Mouse (Mus musculus) layer of hippocampus, adult 8-10 months (tissue): Measurements from ENCODE around the gene Fcer2a. TPM values are rescaled to one million over a fixed set of nuclear protein-coding genes. Genes with fewer than 3 reads are reported as not detected.

Experiments
- DNase-seq, 2 experiments: peaks; one replicate each; pipeline ENCODE4 v3.0.0; 2022; ENCODE audit warnings: low spot score in 2 of 2
- total RNA-seq, 4 experiments: library from RNA; stranded (reverse); gene quantifications; 2 replicates each; pipeline ENCODE4 v1.2.4; 2022

Fcer2a gene
- total RNA-seq = not detected

DNA sequence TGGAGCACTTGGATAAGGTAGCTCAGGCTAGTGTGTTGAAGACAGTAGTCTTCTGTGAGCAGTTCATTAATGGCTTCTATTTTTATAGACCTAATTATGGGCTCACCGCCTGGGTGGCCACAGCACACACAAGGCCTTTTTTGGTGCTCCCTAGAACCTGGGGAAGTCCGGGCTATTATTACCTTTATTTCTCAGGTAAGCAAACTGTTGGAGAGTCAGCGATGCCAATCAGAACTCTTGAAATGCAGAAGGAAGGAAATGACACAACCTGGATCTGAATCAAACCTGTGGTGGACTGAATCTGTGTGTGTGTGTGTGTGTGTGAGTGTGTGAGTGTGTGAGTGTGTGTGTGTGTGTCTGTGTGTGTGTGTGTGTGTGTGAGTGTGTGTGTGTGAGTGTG is at the start of gene Fcer2a:
Fcer2a (minus strand) TSS at position 55 of the 400 bp plus-strand sequence.
- DNase-seq = no peak

DNA sequence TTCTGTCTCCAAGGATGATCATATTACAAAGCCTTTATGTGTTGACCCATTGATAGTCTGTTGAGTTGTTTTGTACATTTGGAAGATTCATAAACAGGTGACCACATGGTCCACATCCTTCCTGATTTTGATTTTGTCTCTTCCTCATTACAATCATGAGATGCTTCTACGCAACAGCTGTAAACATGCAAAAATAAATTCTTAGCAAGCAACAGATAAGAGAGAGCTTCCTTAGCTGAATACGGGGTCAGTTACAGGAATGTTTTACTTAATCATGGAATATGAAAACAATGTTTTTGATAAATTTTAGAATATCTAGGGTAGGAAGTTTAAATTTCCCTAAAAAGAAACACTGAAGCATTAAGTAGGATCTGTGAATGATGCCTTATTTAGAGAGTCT is 43.0 kb upstream of the Fcer2a start:
- no peak for DNase-seq

DNA sequence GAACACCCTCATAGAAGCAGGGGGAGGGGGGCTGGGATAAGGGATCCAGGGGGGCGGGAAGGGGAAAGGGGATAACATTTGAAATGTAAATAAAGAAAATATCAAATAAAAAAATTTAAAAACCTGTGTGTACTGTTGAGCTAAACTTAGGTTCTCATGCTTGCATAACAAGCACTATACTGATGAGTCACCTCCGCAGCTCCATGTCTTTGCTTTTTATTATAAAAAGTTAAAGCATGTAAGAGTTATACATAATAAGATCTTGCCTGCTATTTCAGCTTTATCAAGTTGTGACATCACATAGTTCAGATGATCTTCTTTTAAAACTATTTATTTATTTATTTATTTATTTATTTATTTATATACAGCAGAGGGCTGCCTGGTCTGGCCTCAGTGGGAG is 41.6 kb upstream of the Fcer2a start:
- no peak for DNase-seq

DNA sequence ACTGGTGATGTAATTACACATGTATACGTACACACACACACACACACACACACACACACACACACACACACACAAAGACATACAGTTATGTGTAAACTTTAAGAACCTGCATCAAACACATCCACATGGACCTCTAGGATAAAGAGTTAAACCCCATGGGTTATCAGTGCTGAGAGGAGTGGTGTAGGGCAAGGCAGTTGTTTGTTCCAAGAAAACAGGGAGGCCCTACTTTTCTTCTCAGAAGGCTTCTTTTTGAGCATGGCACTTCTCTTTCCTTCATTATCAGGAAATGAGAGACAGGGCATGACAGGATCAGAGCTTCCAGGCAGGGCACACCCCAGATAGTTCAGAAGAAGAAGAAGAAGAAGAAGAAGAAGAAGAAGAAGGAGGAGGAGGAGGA is 40.1 kb upstream of the Fcer2a start:
- DNase-seq = no peak

DNA sequence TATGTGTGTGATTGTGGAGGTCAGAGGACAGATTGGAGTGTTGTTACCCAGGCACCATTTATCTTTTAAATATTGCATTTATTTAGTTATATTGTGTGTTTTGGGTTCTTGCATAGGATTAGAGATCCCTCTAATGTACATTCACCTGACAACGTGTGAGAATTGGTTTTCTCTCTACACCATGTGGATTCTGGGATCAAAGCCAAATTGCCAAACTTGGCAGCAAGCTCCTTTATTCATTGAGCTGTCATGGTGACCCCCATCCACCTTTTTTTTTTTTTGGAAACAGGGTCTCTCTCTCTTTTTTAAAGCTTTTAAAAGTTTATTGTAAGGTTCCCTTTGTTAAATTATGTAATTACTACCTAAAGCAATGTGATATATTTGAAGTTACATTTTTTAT is 27.1 kb upstream of the Fcer2a start:
- no peak for DNase-seq

DNA sequence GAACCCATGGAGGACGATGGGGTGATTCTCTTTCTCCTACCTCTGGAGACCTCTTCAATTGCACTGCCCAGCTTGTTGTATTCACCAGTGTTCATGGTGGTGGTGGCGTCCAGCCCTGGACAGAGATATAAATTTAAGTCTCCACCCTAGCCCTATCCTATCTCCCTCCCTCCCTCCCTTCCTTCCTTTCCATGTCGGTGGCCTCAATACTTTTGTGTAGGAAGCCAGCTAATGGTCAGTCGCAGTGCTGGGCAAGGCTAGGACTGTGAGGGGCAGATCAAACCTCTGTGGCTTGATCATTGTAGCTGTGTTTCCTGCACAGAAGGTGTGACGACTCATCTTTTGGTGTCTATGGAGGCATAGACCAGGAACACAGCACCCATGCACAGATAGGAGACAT is 26.6 kb upstream of the Fcer2a start, which contains the start of gene Clec4g:
Clec4g (minus strand) TSS at position 101 of the 400 bp plus-strand sequence.
- DNase-seq = no peak

DNA sequence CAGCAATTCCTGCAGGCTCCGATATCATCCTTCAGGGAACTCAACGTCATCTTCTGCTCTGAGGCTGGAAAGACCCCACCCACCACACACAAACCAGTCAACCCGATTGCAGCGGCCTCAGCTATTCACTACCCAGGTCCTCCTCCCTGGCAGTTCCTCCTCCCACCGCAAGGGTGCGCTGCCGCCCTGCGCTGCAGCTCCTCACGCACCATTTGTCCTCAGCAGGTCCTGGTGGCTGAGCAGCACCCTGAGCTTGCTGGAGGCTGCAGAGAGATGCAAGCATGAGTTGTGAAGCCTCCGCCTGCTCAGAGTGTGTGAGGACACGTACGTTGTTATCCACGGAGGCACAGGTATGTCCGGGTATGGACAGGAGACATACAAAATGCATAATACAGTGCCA is 24.6 kb upstream of the Fcer2a start:
- DNase-seq = peak; percentile 12 to 55

DNA sequence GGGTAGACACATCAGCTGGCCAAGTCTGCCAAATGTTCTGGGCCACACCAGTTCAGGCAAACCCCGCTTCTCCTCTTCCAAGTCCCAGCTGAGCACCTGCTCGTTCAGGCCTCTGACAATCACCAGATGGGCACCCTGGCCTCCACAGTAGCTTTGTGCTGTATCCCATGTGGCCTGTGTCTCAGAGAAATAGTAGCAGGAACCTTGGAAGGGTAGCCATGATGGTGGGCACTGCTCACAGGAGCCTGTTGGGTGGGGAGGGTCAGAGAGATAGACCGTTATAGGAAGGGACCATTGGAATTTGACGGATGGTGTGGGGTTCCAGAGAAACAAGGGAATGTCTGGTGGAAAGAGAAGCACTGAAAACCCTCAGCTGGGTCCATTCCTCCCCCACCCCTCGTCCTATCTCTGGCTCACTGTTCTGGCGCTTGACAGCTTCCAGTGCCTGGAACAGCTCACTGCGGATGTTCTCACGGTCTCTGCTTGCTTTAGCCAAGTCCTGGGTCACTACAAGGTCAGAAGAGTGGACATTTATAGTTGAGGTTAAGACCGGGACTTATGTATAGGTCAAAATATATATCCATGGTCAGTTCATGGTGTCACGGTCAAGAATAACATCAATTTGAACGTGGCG is 23.5 kb upstream of the Fcer2a start:
- DNase-seq = no peak

DNA sequence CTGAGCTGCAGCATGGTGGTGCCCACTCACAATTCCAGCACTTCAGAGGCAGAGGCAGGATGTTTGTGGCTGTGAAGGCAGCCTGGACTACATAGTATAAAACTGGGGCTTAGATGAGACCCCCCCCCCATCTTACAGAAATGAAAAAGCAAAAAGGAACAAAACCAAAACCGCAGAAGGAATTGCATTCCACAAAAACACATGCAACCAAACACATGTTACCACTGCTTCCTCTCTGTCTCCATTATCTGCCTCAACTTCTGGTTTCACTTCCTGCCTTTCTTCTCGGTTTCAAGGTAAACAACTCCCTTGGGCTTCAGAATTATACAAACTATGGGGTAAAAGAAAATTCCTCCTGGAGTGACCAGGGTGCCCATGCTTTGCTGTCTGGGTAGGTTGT is 17.7 kb upstream of the Fcer2a start:
- no peak for DNase-seq

DNA sequence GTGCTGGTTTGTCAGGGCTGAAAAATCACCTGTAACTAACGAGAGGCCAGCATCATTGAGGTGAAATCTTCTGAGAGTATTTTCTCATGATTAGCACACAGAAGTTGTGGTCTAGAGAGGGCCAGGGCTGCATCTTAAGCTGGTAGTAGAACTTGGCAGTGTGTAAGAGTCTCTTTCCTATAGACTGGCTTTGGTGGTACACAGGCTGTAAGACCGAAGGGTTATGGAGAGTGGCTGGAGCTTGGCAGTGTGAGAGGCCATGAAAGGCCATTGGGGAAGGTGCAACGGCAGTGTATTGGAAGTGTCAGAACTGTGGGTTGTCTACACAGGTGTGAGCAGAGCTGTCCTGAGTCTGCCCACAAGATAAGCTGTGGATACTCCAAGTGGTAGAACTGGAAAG is 16.3 kb upstream of the Fcer2a start:
- no peak for DNase-seq

DNA sequence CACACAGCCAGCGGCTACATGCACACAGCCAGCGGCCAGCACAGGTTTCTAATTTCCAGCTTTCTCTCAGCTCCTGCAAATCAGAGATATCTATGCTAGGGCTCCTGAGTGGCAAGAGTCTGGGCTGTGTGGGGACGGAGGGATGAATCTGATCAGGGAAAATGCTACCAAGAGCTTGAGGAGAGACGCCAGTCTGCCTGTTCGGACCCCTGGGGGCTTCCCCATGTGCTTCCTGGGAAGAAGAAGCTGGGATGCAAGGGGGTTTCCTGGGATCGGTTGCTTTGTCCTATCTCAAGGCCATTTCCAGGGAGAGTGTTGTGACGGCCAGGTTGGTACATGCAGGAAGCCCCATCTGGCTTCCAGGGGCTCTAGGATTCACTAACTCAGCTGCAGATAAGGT is 13.6 kb upstream of the Fcer2a start:
- no peak for DNase-seq

DNA sequence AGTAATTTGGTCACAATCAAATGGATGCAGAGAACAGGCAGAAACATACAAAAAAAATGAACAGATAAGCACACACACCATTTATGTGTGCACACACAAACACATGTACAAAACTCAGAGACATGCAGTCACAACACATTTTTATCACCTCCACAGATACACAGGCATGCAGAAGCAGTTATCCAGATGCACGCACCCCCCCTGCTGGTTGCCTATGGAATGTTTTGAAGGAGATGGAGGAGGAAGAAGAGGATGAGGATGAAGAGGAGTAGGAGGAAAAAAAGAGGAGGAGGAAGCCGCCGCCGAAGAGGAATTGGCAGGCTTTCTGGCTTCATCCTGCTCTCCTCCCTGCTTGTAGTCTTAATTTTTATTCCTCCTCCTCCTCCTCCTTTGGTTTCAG is 11.7 kb upstream of the Fcer2a start:
- no peak for DNase-seq

DNA sequence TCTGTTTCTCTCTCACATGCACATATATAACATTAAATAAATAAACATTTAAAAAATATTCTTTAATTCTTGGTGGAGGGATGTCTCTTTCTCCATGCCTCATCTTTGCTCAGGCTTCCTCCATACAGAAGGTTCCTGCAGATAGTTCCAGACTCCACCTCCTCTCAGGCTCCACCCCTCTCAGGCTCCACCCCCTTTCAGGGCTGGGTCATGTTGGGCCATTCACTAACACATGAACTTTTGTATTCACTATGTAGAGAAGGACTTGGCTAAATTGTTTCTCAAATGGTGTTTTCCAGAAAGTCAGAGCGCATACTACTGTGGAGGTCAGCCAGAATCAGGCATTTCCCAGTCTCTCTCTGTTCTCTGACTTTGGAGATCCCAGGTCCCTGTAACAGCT is 7.5 kb upstream of the Fcer2a start:
- no peak for DNase-seq

DNA sequence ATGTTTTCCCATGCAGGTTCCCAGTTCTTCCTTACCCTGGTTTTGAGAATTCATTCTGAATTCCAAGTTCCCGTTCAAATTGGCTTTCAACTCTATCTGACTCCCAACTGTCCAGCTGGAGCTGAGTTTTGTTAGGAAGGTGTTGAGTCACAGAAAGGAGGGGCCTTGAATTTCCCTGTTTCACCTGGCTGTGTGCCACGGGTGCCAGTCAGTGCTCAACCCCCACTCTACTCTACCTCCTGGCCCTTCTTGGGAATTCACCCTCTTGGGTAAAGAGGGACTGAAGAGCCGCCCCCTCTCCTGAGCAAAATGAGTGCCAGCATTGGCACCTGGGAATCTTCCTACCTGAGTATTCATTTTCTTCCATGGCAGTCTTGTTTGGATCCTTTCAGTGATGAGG is 3.2 kb downstream of the Fcer2a start:
- no peak for DNase-seq

DNA sequence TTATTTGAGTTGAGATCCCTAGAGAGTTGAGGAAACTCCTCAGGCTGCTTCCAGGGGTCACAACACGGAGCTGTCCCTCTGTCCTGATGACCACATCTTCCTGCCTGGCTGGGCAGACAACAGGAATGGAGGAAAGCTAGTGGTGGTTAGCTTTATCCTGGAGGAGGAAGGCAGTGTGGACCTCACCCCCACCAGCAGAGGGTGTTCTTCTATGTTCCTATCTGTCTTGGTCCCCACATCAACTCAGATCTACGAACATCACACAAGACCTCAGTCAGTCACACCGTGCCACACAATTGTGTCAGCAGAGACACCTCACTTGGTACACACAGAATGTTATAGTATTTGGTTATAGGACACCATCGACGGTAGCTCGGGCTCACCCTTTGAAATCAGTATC is 6.4 kb downstream of the Fcer2a start:
- DNase-seq = no peak

DNA sequence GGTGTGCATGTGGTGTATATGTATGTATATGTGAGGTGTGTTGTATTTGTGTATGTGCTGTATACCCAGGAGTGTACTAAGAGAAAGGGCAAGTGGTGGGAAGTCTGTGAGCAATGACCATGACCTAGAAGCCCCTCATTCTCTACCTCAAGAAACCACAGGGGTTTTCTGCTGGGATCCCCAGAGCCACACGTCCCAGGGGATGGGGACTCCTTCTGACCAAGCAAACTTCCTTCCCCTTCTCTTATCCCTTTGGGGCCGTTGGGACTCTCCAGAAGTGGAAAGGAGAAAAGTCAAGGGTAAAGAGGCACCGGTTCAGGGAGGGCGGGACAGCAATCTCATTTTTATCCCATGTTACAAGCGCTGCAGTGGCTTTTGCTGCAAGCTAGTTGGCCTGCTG is 8.6 kb downstream of the Fcer2a start:
- no peak for DNase-seq

DNA sequence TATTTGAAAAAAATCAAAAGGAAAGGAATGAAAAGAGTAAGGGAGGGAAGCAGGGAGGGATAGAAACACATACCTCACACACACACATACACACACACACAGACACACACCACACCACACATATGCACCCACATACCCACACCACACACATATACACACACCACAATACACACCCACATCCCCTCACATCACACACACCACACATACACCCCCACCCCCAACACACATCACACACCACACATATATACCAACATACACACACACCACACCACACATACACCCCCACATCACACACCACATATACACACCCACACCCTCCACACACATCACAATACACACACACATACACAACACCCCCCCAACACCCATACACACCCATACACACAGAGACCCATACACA is 9.4 kb downstream of the Fcer2a start:
- DNase-seq = no peak

DNA sequence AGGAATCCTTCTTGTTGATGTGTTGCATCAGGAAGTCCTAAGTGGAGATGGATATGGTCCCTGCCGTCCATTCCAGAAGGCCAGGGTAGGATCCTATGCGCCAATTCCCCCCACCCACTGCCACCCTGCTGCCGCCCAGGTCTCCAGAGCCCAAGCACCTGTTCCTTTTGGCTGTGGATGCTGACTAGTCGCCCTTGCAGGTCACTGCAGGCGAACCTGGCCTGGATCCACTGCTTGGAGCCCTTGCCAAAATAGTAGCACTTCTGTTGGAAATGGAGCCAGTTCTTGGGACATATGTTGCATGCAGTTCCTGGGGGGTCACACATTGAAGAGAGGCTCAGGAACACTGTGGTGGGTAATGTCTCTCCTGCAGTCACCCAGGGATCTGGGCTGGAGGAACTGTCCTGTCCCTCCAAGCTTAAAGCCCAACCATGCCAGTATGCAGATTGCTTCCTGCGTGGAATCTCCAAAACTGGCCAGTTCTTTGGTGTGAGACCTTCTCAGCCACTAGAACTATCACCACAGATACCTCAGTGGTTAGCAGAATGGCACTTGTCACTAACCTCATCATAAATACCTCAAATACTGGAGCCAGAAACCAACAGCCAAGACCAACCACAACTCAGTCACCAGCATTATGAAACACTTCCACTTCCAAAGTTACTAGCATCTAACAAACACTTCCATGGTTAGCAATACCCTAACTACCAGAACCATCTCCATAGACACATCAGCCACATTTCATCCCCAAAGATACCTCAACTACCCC is 10.4 kb downstream of the Fcer2a start:
- no peak for DNase-seq

DNA sequence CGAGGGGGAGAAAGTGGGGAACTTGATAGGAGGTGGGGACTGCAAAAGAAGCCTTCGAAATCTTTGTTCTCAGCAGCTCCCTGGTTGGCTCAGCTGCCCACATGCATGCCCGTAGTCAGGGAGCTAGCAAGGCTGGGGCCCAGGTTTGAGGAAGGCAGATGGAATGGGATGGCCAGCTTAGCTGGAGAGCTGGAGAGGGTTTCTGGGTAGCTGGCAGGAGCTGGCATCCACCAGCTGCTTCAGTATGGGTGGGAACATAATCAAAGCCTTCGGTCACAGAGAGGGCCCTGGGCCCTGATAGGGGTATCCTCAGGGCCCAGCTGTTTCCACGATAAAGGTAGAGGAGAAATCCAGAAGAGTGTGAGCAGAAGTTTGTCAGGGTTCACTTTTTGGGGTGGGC is 11.5 kb downstream of the Fcer2a start:
- DNase-seq = no peak

DNA sequence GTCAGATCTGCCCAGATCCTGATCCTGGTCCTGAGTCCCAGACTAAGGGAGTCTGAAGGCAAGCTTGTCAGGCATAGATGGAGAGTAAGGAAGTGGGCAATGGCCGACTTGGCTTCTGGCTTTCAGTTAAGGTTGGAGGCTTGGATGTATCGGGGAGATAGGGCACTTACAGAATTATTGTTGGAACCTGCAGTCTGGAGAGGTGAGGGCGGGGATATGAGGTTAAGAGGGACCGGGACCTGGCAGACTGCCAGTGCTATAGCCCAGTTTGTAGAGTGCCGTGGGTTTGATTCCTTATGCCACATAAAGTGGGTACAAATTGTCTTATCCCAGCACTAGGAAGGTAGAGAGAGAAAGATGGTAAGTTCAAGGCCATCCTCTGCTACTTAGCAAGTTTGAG is 14.3 kb downstream of the Fcer2a start:
- DNase-seq = no peak

DNA sequence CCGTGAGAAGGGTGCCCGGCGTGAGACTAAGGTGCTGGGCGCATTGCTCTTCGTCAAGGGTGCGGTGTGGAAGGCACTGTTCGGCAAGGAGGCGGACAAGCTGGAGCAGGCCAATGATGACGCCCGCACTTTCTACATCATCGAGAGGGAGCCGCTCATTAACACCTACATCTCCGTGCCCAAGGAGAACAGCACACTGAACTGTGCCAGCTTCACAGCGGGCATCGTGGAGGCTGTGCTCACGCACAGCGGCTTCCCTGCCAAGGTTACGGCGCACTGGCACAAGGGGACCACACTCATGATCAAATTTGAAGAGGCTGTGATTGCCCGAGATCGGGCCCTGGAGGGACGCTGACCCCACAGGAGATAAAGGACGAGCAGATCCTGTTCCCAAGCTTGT is 14.7 kb downstream of the Fcer2a start:
- DNase-seq = no peak

DNA sequence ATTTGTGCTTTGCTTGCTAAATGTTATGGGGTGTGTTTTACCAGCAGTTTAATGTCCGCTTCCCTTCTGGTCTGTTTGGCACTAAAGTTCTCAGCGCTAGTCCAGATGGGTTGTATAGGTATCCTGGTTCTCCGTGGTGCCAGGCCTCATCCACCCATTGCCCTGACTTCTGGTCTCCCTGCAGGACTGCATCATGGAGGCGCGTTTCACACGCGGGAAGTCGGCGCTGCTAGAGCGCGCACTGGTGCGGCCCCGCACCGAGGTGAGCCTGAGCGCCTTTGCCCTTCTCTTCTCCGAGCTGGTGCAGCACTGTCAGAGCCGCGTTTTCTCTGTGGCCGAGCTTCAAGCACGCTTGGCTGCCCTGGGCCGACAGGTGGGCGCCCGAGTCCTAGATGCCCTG is 15.1 kb downstream of the Fcer2a start:
- no peak for DNase-seq

DNA sequence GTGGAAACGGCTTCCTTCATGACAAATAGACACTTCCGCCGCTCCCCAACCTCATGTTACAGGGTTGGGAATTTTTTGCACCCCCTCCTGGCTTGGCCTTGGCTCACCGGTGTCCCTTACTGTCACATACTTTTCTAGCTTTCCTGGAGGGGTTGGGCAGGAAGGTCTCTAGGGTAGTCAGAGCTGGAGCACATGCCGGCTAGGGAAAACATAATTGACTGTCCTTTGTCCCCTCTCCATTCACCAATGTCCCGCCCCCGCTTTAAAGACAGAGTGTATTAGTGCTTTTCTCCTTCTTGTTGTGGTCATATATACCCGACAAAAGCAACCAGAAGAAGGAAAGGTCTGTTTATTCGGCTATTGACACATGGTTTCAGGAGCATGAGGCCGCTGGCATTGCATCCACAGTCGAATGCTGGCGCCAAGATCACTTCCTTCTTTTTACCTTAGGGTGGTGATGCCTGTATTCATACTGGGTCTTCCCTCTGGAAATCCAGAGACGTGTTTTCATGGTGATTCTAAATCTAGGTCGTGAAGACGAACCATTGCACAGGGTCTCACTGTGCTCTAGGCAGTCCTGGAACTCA is 16.9 kb downstream of the Fcer2a start:
- DNase-seq = no peak
